Mouse (Mus musculus): Measurements from ENCODE around the gene Uba7.

DNA sequence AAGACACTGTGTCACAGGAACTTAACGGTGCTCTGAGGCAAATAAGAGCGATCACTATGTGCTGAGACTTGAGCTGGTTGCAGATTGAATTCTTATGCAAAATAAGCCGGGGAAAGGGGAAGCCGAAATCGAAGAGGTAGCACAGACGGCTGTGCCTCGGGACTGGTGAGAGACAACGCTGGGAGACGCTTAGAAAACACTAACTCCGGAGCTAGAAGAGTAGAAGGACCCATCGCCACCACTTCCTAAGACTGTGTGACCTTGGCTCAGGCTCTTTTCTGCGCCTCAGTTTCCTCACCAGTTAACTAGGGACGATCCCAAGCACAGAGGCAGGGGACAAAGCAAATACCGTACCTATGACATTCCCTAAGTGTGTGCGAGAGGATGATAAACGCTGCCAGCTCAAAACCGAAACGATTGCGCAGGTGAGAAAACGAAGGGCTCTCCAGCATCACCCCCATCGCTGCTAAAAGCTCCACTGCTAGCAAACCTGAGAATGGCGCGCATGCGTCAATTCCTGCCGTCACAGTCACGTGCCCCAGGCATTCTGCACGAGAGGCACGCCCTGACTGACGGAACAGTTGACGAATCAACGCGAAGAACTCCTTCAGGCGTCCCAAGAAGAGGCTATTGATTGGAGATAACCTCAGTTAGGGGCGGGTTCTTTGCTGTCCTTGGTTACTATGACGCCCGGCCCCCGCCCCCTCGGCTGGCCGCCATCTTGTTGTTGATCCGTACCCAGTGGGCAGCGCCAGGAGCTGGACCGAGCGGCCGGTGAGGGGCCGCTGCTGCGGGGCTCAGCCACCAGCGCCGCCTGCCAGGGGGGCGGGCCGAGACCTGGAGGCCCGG lies 26.8 kb downstream of the Uba7 start, which contains the start of gene Ip6k1:
- no peak for TF ChIP-seq CTCF (conservative IDR thresholded peaks at IDR 0.05; ENCODE audit: insufficient read depth, insufficient read length, low read depth, low read length)
- TF ChIP-seq POLR2A (IDR thresholded peaks at IDR 0.05; ENCODE audit: low read depth, low read length), result peak; percentile 85

Measured in kidney, adult 2 months (tissue).